Mouse (Mus musculus): Measurements from ENCODE around the gene Sec14l4.

Sec14l4 gene

DNA sequence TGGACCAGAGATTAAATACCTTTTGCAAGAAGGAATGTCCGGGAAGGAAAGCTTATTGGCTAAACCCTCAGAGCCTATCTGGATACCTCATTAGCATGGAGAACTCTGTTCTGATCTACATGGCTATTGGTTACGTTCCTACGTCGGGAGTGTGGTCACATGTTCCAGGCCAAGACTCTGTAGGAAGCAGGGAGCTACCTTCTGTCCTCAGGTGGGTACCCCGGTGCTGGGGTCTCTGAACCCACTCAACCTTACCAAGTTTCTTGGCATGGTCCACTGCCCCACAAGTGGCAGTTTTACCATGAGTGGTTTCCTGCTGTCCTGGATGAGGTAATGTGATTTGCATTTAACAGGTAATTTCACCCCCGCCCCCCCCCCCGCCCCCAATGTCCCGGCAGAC lies 4.2 kb upstream of the Sec14l4 start:
- DNase-seq (ENCODE audit: extremely low read depth, insufficient read length, low spot score), result no peak

DNA sequence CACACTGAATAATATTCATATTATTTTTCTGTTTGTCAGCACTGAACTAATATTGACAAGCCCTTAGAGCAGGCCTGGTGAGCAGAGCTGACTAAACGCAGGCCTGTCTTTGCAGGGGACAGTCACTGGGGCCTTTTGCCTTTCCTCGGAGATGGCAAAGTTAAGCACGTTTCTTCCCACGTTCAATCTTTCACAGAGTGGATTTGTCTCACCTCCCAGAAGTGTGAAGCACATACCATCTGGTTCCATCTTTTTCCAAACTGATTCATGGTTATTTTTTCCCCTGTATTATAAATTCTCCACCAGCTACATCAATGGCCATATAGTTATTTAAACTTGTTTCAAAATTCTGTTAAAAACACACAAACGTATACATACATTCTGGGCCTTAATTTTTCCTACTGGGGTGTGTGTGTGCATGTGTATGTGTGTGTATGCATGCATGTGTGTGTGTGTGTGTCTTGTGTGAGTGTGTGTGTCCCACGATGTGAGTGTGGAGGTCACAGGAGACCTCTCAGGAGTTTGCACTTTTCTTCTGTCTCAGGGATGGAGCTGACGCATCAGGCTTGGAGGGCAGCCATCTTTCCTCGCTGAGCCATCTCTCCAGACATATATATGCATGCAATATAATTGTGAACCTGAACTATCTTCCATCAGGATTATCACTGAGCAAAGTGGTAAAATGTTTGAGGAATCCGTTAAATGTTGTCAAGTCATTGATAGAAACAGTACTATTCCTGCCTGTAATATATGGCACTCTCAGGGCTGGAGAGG lies 3.5 kb upstream of the Sec14l4 start:
- no peak for DNase-seq (ENCODE audit: extremely low read depth, insufficient read length, low spot score)

DNA sequence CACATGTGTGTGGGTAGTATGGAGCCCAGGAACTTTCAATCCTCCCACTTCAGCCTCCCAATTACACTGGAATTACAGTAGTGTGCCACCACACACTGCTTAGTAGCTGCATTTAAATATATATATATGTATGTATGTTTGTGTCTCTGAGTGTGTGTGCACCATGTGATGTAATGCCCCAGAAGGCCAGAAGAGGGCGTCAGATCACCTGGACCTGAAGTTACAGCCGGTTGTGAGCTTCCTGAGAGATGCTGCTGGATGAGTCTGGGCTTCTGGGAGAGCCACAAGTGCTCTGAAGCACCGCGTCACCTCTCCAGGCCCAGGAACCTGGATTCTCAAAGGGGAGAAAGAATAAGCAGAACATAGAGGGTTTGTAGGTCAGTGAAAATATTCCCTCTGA lies 1.9 kb upstream of the Sec14l4 start:
- DNase-seq (ENCODE audit: extremely low read depth, insufficient read length, low spot score), result no peak

DNA sequence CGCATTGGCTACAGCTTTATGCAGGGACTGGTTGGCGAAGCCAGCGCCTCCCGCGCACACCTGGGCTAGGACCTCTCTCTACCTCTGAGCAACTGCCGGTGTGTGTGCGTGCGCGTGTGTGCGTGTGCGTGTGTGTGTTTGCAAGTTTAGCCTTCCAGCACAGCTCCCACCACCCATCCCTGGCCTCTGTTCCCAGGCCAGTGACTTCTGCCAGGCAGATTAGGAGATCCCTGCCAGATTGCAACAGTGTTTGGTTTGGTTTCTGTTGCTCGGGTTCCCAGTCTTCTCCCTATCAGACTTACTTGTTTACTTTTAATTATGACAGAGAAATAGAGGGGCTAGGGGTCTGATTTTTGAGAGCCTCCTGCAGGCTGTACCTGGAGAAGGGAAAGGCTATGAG lies 699 bp downstream of the Sec14l4 start:
- DNase-seq (ENCODE audit: extremely low read depth, insufficient read length, low spot score), result no peak

DNA sequence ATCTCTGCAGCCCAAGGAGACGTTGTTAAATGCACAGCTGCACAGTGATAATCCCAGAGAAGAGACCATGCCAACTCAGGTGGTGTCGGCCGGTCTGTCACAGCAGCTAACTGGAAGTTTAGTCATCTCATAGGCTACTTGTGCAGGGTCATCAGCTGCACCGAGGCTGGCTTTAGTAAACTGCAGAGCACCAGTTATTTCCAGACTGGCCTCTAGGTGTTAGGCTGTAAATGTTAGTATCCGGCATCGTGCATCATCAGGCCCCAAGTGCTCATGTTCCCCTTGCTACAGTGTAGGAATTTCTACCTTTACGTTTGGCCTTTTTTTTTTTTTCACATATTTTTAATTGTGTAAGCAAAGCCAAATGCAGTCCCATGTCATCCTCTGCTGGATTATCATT lies 2.2 kb downstream of the Sec14l4 start:
- no peak for DNase-seq (ENCODE audit: extremely low read depth, insufficient read length, low spot score)

DNA sequence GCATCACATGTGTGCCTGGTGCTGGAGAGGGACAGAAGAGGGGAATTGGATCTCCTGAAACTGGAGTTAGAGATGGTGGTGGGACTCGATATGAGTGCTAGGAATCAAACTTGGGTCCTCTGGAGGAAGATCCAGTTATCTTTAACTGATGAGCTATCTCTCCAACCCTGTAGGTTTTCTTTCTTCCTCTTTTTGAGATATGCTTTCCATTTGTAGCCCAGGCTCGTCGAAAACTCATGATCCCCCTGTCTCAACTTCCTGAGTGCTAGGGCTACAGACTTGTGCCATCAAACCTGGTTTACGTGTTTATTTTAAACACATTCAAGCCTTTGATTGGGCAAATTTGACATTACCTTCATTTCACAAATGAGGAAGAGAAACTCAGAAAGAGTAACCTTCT lies 2.9 kb downstream of the Sec14l4 start:
- no peak for DNase-seq (ENCODE audit: extremely low read depth, insufficient read length, low spot score)

DNA sequence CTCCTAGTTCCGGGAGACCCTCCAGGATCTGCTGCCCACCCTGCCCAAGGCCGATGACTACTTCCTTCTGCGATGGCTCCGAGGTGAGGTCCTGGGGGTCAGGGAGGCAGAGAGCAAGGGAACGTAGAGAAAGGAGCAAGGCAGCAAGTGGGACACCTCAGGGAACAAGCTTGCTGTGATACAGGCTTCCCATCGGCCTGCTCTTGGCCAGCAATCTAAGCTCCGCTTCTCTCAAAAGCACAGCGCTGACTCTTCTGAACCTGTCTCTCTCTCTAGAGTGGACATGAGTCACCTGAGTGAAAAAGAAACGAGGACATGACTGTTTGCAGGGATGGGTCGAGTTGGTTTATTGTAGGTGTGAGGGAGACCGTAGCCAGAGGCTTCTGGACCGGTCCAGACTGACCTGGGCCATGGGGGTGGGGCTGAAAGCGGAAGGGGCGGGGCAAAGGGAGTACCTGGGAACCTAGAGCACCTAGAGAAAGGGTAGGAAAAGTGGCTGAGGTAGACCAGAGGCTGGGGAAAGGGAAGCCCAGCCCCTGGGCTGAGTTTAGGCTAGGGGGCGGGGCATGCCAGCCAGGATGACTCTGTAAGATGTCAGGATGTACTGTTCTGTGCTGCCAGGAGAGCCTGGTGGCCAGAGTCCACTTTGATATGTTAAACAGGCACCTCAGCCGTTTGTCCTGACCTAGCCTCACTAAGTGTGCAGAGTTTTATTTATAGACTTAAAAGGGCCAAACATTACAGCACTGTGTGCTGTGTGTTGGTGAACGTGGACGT lies 4.0 kb downstream of the Sec14l4 start:
- no peak for DNase-seq (ENCODE audit: extremely low read depth, insufficient read length, low spot score)

DNA sequence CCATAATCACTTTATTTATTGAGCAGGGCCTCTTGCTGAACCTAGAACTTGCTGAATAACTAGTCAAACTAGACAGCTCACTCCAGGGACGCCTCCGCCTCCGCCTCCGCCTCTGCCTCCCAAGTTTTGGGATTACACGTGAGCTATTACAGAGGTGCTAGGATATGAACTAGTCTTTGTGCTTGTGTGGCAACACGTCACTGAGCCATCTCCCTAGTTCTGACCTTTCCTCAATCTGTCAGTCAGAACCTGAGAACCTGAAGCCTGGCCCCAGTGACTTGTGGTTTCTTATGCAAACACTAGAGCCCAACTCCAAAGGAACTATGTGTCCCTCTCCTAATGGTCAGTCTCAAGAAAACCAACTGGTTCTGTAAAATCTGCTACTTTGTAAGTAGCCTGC lies 4.7 kb downstream of the Sec14l4 start:
- DNase-seq (ENCODE audit: extremely low read depth, insufficient read length, low spot score), result no peak

DNA sequence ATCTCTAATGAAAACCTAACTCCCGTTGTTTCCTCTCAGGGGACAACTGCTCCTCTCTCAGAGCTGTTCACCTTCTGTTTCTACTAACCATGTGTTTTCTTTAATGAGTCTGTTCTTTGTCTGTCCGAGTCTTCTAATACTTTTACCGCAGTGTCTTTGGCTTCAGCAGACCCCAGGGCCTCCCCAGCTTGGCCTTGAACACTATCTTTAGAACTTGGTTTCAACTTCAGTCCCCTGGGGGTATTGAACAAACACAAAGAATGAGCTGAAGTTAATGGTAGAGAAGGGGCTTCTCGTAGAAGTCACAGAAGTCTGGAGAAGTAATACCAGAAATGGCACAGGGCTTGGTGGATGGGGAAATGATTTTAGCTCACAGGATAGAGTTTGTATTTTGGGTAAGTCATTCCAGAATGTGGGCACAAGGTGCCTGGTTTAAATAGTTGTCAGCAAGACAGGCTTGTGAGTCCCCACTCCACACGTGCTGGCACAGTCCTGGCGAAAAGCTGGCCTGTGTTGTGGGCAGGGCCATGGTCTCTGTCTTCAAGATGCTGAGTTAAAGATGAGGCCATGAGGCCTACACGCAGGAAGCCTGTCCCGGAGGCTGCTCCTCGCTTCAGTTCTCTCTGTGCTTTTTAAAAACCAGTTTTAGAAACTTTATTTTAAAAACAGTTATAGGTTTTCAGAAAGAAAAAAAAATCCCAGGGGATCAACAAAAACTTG lies 5.3 kb downstream of the Sec14l4 start:
- no peak for DNase-seq (ENCODE audit: extremely low read depth, insufficient read length, low spot score)

DNA sequence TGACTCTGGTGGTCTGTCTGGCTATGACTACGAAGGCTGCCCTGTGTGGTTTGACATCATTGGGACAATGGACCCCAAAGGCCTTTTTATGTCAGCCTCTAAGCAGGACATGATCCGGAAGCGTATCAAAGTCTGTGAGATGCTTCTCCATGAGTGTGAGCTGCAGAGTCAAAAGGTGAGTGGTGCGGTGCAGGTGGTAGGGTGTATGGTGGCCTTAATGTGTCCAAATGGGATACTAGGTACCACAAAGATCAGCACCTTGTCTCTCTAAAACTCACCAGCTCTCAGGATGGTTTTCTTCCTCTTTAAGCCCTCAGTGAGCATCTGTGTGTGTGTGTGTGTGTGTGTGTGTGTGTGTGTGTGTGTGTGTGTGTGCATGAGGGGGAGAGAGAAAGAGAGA lies 8.7 kb downstream of the Sec14l4 start:
- no peak for DNase-seq (ENCODE audit: extremely low read depth, insufficient read length, low spot score)

DNA sequence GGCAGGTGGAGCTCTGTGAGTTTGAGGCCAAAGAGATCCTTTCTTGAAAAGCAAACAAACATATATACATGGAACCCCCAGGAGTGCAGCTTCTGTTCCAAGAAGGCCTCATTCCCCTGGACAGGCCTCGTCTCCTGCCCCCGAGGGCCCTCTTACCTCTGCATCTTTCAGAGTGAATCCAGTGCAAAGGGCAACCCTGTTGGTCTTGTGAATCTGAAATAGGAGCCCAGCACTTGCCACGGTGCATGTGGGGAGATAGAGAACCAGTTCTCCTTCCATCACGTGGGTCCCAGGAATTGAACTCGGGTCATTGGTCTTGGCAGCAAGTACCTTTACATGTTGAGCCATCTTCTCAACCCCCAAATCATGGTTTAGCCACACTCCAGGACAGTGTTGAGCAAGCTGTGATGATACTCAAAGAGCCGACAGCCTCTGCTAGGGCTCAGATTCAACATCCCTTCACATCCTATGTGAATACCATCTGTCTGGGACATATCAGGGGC lies 9.9 kb downstream of the Sec14l4 start:
- no peak for DNase-seq (ENCODE audit: extremely low read depth, insufficient read length, low spot score)

DNA sequence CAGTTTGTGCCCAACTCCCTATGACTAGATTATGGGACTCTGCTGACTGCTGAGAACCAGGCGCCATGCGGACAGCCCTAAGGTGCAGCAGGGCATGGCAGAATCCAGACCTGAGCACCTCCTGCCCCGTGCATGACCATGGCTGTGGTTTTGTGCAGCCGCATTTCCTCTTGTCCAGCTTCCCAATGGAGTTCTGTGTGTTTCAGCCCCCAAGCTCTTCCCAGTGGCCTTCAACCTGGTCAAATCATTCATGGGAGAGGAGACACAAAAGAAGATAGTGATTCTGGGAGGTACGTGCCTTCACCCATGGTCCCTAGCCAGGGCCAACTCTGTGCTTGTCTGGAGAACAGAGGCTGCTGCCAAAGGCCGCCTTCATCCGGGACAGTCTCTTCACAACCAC lies 11.8 kb downstream of the Sec14l4 start:
- no peak for DNase-seq (ENCODE audit: extremely low read depth, insufficient read length, low spot score)

DNA sequence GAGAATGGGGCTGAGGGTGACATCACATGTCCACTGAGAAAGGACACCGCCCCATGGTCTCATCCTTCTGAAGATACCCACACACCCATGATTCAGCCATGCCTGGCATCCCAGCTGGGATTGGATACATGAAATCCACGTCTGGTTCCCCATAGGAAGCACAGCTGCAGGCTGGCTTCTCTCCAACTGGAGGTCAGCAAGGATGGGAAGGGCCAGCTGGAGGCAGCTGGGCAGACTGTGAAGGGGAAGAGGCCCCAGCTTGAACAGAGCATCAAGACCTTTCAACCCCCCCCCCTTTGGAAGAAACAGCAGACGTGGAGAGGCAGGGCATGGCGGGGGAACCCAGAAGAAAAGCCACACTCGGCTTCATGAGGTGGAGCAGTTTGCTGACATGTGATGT lies 15.3 kb downstream of the Sec14l4 start:
- DNase-seq (ENCODE audit: extremely low read depth, insufficient read length, low spot score), result no peak

DNA sequence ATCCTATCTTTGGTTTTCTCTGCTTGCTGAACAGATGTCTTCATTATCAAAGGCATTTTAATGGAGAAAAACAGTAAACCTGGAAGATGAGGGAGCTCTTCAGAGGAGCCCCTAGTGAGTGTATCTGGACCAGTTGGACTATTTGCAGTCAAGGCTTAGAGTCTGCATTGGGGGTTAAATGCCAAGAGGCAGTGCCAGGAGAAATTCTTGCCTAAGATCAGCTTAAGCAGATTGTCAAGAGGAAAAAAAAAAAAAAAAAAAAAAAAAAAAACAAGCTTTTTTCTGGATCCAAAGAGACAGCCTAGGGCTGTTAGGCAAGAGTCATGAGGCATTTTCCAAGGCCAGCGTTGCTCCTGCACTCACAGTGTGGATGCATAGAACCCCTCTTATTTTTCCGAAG lies 16.5 kb downstream of the Sec14l4 start:
- DNase-seq (ENCODE audit: extremely low read depth, insufficient read length, low spot score), result no peak

DNA sequence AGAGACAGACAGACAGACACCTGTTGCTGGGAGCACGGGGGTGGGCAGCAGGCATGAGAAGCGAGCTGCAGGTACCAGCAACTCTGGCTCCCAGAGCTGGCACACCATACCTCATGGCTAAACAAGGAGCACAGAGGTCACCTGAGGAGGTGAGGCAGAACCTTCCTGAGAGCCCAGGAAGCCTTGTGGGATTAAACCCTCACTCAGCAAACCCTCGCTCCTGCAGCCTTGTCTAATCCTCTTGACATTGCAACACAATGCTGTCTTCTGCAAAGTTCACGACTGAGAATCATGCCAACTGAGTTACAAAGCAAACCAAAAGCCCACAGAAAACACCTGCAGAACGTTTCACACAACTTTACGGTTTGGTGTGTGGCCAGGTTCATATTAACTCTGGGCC lies 17.2 kb downstream of the Sec14l4 start:
- DNase-seq (ENCODE audit: extremely low read depth, insufficient read length, low spot score), result no peak

DNA sequence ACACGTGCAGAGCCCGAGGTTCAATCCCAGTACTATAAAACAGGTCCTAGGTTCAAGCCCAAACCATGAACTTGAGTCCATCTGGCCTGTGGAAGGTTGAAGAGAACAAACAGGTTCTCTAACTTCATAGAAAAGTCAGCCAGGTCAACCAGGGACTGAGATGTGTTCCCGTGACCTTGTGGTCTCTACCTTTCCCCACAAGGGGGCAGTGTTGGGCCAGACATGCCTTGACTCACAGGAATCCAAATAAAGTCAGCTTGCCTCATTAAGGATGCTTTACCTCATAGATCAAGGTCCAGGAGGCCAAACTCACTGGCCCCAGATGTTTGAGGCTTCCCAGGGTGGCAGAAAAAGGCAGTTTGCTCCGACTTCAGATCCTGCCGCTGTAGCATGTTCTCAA lies 22.3 kb downstream of the Sec14l4 start:
- peak; percentile 36 for DNase-seq (ENCODE audit: extremely low read depth, insufficient read length, low spot score)

DNA sequence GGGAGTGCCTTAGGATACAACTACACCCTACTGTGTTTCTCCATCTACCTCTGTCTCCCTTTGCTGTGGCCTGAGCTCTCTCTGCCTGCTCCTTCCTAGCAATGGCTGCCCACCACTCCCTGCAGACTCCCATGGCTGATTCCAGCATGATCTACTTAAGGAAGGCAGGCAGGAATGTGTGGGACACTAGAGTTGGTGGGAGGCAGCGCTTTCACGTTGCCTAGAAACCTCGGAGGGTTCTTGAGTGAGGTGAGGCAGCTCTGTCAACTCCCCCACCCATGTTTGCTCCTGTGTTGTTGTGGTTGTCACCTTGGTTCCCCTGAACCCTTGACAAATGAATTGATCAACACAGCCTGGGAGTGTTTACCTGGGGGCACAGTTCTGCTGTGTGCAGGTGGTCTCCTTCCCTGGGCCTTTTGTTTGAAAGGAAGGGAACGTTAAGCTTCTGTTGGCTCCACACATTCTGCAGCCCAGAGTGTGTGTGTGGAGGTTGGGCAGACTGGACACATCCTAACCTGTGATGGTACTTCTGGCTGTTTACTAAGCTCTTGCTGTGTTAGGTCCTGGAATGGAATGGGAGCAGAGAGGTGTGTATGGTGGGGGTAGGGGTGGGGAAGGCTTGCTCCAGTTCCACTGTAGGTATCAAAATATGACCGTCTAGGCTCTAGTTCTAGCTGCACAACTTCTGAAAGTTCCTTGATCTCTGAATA lies 29.8 kb downstream of the Sec14l4 start:
- DNase-seq (ENCODE audit: extremely low read depth, insufficient read length, low spot score), result no peak

DNA sequence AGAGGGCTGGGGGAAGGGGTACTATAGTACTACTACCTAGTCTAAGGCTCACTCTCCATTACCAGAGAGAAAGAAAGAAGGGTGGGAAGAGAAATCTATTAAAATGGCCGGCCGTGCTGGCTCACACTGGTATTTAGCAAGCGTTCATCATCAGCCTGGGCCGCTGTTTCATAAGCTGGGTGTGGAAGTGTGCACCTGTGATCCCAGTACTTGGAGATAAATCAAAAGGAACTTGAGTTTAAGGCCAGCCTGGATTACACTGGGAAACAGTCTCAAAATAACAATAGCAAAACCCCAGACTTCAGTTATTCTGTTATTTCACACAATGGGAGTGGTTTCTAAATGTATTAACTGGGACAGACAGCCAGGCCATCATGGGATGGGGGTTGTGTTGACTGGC lies 31.3 kb downstream of the Sec14l4 start:
- no peak for DNase-seq (ENCODE audit: extremely low read depth, insufficient read length, low spot score)

DNA sequence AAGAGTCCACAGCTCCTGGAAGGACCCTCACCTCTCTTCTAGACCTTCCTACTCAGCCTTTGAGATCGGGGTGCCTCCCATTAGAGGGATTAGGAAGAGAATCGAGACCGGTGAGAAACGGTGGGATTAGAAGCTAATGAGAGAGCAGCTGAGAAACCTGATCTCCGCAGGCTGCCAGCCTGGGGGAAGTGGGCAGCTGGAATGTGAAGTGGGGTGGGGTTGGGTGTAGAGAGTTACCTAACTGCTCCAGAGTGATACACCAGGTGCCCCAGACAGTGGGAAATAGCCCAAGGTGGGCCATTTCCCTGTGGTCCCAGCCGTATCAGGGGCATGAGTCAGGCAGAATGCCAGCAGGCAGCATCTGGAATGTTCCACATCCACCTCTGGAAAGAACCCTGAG lies 31.7 kb downstream of the Sec14l4 start:
- no peak for DNase-seq (ENCODE audit: extremely low read depth, insufficient read length, low spot score)

DNA sequence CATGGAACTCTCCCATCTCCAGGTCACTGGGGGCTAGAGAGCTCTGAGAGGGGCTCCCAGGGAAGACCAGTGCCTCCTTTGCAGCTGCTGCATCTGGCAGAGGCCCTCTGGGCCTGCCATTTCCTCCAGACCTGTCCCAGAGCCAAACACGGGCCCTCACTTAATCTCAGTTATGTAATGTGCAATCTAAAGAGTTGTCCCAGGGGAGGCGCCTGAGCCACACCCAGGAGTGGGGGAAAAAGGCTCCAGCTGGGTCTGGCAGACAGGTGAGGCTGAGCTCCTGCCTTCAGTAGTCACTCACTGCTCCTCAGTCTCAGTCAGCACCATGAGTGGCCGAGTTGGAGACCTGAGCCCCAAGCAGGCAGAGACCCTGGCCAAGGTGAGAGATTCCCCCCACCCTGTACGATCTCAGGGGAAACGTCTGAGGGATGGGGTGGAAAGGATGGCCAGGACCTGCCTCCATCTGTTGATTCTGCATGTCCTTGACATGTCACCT lies 33.4 kb downstream of the Sec14l4 start, which contains the start of gene Sec14l3:
TSS of gene Sec14l3 (plus strand) at position 215 of the 496 bp plus-strand sequence.
- no peak for DNase-seq (ENCODE audit: extremely low read depth, insufficient read length, low spot score)

DNA sequence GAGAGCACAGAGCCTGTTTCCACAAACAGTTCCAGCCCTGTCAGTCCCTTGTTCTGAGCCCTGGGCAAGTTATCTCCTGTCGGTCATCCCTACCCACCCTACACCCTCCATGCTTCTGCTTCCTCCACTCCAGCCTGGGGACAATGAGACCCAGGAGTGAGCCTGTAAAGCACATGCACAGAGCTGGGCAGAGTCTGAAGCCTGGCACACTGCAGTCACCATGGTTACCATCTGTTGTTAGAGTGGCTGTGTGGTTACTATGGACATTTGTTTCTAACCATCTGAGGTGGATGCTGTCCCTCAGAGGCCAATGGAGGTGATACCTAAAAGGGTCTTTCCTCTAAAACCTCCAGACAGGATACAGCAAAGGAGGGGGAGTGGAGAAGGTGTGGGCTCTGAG lies 38.4 kb downstream of the Sec14l4 start:
- DNase-seq (ENCODE audit: extremely low read depth, insufficient read length, low spot score), result no peak
